Mouse (Mus musculus): ENCODE measurements at regions not wholly inside any gene's neighbourhood (a gene's known extent, or its start where the extent isn't known, plus 50 kb on each side); places are given as distances from the start of the nearest gene placed in this dataset.
"Not testable (repeated sequence)": the region's sequence is repeated elsewhere in the genome, so short reads cannot be mapped to it uniquely, and the experiment has no call there.

- Histone ChIP-seq H3K36me3 (replicated peaks; ENCODE audit: low read length) (no peaks in the 10 kb centered on the region), H3K4me1 (peaks cover 14% of the 10 kb centered on the region), H3K4me3 (replicated peaks) (no peak overlapping the region), H3K27me3 (replicated peaks) (no peaks in the 10 kb centered on the region), H3K9me3 (no peaks in the 10 kb centered on the region)
- TF ChIP-seq FLI1 (IDR thresholded peaks at IDR 0.05; ENCODE audit: low read length) = no peak
- TF ChIP-seq GATA1 (IDR thresholded peaks at IDR 0.05; ENCODE audit: borderline replicate concordance, low read length) = no peak
Observed at GRCm38 (mm10) chr13:4772324-4772723, 163.3 kb upstream of the Akr1e1 start.

DNA sequence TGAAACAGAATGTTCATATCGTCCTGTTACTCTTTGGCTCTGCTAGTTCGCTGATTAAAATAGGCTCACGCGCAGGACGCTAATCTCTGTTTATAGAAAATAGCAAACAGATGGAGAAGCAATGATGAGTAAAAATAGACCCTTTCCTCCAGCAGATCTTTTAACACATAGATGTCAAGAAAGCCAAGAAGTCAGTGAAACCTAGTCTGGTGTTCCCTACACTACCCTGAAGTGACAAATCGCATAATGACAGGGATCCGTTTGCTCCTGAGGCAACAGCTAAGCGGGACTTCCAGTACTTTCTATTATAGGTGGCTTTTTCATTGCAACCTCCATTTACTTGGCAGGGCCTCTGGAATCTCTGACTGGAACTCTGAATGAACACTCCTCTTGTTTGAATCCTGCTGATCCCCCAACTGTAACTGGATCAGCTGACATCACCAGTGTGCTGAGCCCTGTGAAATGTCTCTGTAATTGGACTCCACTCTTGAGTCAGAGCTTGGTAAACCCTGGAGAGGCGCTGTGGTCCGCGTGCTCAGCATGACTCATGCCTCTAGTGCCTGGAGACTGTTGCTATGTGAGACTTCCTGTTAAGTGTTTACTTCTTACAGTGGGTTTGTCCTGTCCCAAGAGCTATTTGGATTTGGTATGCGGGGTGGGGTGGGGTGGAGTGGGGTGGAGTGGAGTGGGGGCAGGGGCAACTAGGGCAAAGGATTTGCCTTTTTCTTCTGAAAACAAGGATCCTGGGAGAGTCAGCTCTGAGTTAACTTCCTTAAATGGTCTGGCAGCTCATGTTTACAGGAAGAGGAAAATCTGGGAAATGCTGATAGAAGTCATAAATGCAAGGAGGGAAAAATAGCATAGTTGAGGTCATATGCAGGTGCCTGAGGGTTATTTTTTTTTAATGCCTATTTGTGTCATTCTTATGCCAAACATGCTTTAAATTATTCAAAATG is 162.4 kb upstream of the Akr1e1 start:
- TF ChIP-seq FLI1 (IDR thresholded peaks at IDR 0.05; ENCODE audit: low read length) (no peak), GATA1 (IDR thresholded peaks at IDR 0.05; ENCODE audit: borderline replicate concordance, low read length) (no peak)
- Histone ChIP-seq H3K4me3 (replicated peaks) (peak overlapping the region; percentile 80), H3K36me3 (replicated peaks; ENCODE audit: low read length) (no peaks in the 10 kb centered on the region), H3K27me3 (replicated peaks) (no peaks in the 10 kb centered on the region), H3K4me1 (peaks cover 14% of the 10 kb centered on the region), H3K9me3 (no peaks in the 10 kb centered on the region)

DNA sequence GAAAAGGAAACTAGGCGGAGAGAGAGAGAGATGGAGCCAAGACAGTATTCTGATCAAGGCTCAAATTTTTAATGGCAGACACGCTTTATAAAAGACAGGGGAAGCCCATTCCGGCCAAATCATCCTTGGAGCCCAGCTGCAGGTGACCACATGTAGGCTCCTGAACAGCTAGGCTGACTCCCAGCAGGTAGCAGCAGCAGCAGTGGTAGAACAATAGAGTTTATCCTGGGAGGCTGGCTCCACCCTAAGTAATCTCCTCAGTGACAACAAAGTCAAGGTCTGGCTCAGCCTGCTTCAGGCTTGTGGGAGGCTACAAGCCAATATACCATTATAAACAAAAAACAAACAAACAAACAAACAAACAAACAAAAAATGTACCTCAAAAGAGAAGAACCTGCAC is 151.0 kb upstream of the Akr1e1 start:
- no peak overlapping the region for H3K4me3 ChIP-seq (replicated peaks)
- H3K27me3 ChIP-seq (replicated peaks) = no peaks in the 10 kb centered on the region
- no peaks in the 10 kb centered on the region for H3K4me1 ChIP-seq
- TF ChIP-seq GATA1 (IDR thresholded peaks at IDR 0.05; ENCODE audit: borderline replicate concordance, low read length) = no peak
- H3K9me3 ChIP-seq = no peaks in the 10 kb centered on the region
- H3K36me3 ChIP-seq (replicated peaks; ENCODE audit: low read length) = no peaks in the 10 kb centered on the region

DNA sequence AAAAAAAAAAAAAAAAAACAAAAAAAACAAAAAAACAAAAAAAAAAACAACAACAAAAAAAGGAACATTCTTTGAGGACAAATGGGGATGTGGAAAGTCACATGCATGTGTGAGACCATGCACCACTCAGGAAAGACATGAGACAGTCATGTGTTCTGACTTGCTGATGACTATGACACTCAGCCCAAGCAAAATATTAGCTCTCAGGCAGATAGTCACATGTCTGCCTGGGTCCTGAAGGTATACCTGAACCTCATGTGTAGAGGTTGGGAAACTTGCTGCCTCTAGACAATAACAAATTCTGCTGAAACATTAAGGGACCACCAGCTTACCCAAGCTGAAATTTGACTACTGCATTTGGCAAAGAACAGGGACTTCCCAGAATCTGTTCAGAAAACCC is 147.6 kb upstream of the Akr1e1 start:
- no peaks in the 10 kb centered on the region for H3K27me3 ChIP-seq (replicated peaks)
- no peaks in the 10 kb centered on the region for H3K9me3 ChIP-seq
- H3K4me3 ChIP-seq (replicated peaks) = no peak overlapping the region
- TF ChIP-seq GATA1 (IDR thresholded peaks at IDR 0.05; ENCODE audit: borderline replicate concordance, low read length) (no peak), FLI1 (IDR thresholded peaks at IDR 0.05; ENCODE audit: low read length) (no peak)
- no peaks in the 10 kb centered on the region for H3K4me1 ChIP-seq
- H3K36me3 ChIP-seq (replicated peaks; ENCODE audit: low read length) = no peaks in the 10 kb centered on the region

DNA sequence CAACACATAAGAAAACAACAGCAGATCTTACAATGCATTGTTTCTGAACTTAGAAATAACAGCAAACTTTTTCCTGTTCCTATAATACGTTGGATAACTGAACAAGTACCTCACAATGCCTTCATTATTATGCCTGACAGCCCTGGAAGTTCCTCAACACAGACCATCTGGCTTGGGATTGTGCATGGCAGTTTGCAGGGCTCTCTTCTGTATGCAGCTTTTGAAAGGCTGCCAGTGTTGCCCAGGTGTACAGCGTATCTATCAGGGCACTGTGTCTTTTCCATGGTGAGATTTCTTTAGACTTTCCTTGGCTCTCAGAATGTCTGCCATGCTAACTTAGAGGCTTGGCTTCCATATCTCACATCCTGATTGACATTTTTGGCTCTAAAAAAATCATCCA is 134.0 kb upstream of the Akr1e1 start:
- Histone ChIP-seq H3K36me3 (replicated peaks; ENCODE audit: low read length) (no peaks in the 10 kb centered on the region), H3K4me1 (no peaks in the 10 kb centered on the region), H3K27me3 (replicated peaks) (no peaks in the 10 kb centered on the region), H3K9me3 (no peaks in the 10 kb centered on the region), H3K4me3 (replicated peaks) (no peak overlapping the region)
- no peak for TF ChIP-seq FLI1 (IDR thresholded peaks at IDR 0.05; ENCODE audit: low read length)
- no peak for TF ChIP-seq GATA1 (IDR thresholded peaks at IDR 0.05; ENCODE audit: borderline replicate concordance, low read length)

DNA sequence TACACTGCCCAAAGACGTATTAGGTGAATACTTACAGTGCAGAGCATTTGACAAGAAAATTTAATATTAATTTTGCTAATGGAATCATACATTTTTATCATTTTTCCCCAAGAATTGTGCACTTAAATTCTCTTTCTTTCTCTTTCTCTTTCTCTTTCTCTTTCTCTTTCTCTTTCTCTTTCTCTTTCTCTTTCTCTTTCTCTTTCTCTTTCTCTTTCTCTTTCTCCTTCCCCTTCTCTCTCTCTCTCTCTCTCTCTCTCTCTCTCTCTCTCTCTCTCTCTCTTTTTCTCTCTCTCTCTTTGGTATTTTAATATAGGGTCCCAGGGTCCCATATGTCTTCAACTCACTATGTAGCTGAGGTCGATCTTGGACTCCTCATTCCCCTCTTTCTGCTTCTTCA is 107.3 kb upstream of the Akr1e1 start:
- not testable (repeated sequence) for H3K27me3 ChIP-seq (replicated peaks); H3K36me3 ChIP-seq (replicated peaks; ENCODE audit: low read length); H3K9me3 ChIP-seq; H3K4me3 ChIP-seq (replicated peaks); H3K4me1 ChIP-seq

GRCm38 (mm10) chr13:4714724-4715123 is 105.8 kb upstream of the Akr1e1 start:
- Histone ChIP-seq H3K4me1 (no peaks in the 10 kb centered on the region), H3K36me3 (replicated peaks; ENCODE audit: low read length) (no peaks in the 10 kb centered on the region), H3K9me3 (no peaks in the 10 kb centered on the region), H3K4me3 (replicated peaks) (no peak overlapping the region), H3K27me3 (replicated peaks) (no peaks in the 10 kb centered on the region)
- TF ChIP-seq FLI1 (IDR thresholded peaks at IDR 0.05; ENCODE audit: low read length) (no peak), GATA1 (IDR thresholded peaks at IDR 0.05; ENCODE audit: borderline replicate concordance, low read length) (no peak)

- Histone ChIP-seq H3K9me3 (no peaks in the 10 kb centered on the region), H3K4me3 (replicated peaks) (no peak overlapping the region), H3K4me1 (no peaks in the 10 kb centered on the region), H3K27me3 (replicated peaks) (no peaks in the 10 kb centered on the region), H3K36me3 (replicated peaks; ENCODE audit: low read length) (no peaks in the 10 kb centered on the region)
- no peak for TF ChIP-seq FLI1 (IDR thresholded peaks at IDR 0.05; ENCODE audit: low read length)
- no peak for TF ChIP-seq GATA1 (IDR thresholded peaks at IDR 0.05; ENCODE audit: borderline replicate concordance, low read length)
Observed at GRCm38 (mm10) chr13:4712698-4713097, 103.7 kb upstream of the Akr1e1 start.

DNA sequence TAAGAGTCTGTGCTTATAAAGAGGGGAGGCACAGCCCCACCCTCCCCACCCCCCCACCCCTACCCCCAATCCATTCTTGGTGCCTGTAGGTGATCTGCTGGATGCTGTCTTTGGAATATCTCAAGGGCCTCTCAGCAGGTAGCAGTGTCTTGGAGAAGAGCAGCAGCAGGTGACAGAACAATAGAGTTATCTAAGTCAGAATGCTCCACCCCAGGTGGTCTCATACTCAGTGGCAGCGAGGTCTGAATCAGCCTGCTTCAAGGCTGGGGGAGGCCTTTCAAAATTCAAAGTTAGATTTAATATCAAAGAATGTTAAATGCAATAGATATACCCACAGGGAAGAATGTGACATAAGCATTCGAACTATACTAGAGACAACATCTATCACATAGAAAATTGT is 90.6 kb upstream of the Akr1e1 start:
- H3K4me1 ChIP-seq; H3K36me3 ChIP-seq (replicated peaks; ENCODE audit: low read length); H3K9me3 ChIP-seq; H3K4me3 ChIP-seq (replicated peaks); H3K27me3 ChIP-seq (replicated peaks): not testable (repeated sequence)

GRCm38 (mm10) chr13:4666375-4667140 is 57.6 kb upstream of the Akr1e1 start:
- no peak for TF ChIP-seq FLI1 (IDR thresholded peaks at IDR 0.05; ENCODE audit: low read length)
- no peak for TF ChIP-seq GATA1 (IDR thresholded peaks at IDR 0.05; ENCODE audit: borderline replicate concordance, low read length)
- no peaks in the 10 kb centered on the region for H3K9me3 ChIP-seq
- peaks cover 6% of the 10 kb centered on the region; the same call in 1 of the 2 replicates for H3K4me1 ChIP-seq
- H3K4me3 ChIP-seq (replicated peaks) = peak overlapping the region; percentile 10
- no peaks in the 10 kb centered on the region for H3K36me3 ChIP-seq (replicated peaks; ENCODE audit: low read length)
- H3K27me3 ChIP-seq (replicated peaks) = no peaks in the 10 kb centered on the region
